In the genomic region with DNA sequence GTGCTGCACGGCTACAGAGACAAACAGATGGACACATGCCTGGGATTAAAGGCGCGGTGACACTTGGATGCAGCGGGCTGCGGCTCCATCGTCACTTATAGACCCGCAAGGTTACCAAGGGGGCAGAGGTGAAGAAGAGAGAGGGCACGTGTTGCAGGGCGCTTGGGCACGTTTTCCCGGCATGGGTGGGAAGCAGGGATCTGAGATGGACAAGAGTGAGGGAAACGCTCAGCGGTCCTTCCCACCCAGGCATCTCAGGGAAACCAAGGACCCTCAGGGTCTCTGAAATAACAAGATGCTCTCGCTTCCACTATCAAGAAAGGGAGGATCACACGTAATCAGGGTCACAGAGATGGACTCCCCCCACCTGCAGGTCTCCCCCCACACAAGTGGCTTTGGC, we compare ENCODE assay signal across 14 mouse cellular contexts. TPM values are rescaled to one million over a fixed set of nuclear protein-coding genes. Genes with fewer than 3 reads are reported as not detected.
DNase-seq lines count a peak whose midpoint lies in the region; ATAC-seq and TF ChIP-seq lines count a peak whose summit lies in the region.
"Had no signal": no experiment of that assay in that cellular context is flagged by ENCODE, and none has a peak within 500 bp of the region (broad histone marks: within the 10 kb centered on the region; RNA-seq: fewer than 3 reads in every experiment).

No protein-coding gene starts in this region.

- no peak for TF ChIP-seq CTCF in ES-Bruce4 (IDR thresholded peaks at IDR 0.05; ENCODE audit: low read depth, low read length)
- TF ChIP-seq CTCF in cortical plate, adult 2 months (IDR thresholded peaks at IDR 0.05; ENCODE audit: extremely low read depth, insufficient read depth, low read length), result no peak

- H3K27ac ChIP-seq in ES-Bruce4 (ENCODE audit: insufficient read depth, low read length), result no peak overlapping the region
- H3K27ac ChIP-seq in cortical plate, adult 2 months (ENCODE audit: insufficient read depth, low read length), result no peak overlapping the region
- no peak overlapping the region for H3K27ac ChIP-seq in hindbrain, embryonic 10.5 days
- no peak overlapping the region for H3K27ac ChIP-seq in midbrain, embryonic 12.5 days (replicated peaks)
- H3K27ac ChIP-seq: limb, embryonic 15.5 days; lung, embryonic 15.5 days had no signal

- no peaks in the 10 kb centered on the region for H3K36me3 ChIP-seq in ES-Bruce4 (ENCODE audit: control insufficient read depth, insufficient read depth, low read length, poor library complexity, severe bottlenecking)
- no peaks in the 10 kb centered on the region for H3K36me3 ChIP-seq in hindbrain, embryonic 10.5 days
- H3K36me3 ChIP-seq in midbrain, embryonic 12.5 days, result 0 out of 2 replicates have a peak, but pooled peaks cover 13% of the 10 kb centered on the region
- H3K36me3 ChIP-seq: G1E; limb, embryonic 15.5 days; lung, embryonic 15.5 days had no signal

- no peak for ATAC-seq in midbrain, embryonic 12.5 days (ENCODE audit: low FRiP score, low read depth)
- ATAC-seq: activated CD4-positive, CD25-positive, alpha-beta regulatory T cell, adult 4 months; intestine, postnatal 0 days had no signal

- peak overlapping the region; percentile 38; the same call in 1 of the 2 replicates for H3K4me3 ChIP-seq in ES-Bruce4 (ENCODE audit: low read depth, low read length)
- H3K4me3 ChIP-seq in cortical plate, adult 2 months (ENCODE audit: insufficient read depth, low read length), result peak overlapping the region; percentile 5; the same call in 1 of the 2 replicates
- 0 out of 2 replicates have a peak overlapping the region, but pooled peaks have one; percentile 5 for H3K4me3 ChIP-seq in hindbrain, embryonic 10.5 days
- peak overlapping the region; percentile 27 for H3K4me3 ChIP-seq in midbrain, embryonic 12.5 days
- H3K4me3 ChIP-seq: limb, embryonic 15.5 days; lung, embryonic 15.5 days; myocyte had no signal

- no peak for TF ChIP-seq EP300 in ES-Bruce4 (IDR thresholded peaks at IDR 0.05; ENCODE audit: insufficient read depth, low read depth, low read length)

- H3K9me3 ChIP-seq in ES-Bruce4 (replicated peaks; ENCODE audit: control insufficient read depth, insufficient read depth, low read length, poor library complexity, severe bottlenecking), result no peaks in the 10 kb centered on the region
- no peaks in the 10 kb centered on the region for H3K9me3 ChIP-seq in hindbrain, embryonic 10.5 days
- H3K9me3 ChIP-seq in midbrain, embryonic 12.5 days, result no peaks in the 10 kb centered on the region
- H3K9me3 ChIP-seq: G1E; limb, embryonic 15.5 days; lung, embryonic 15.5 days had no signal

- TF ChIP-seq POLR2A in ES-Bruce4 (IDR thresholded peaks at IDR 0.05; ENCODE audit: insufficient read depth, low read length), result no peak
- no peak for TF ChIP-seq POLR2A in cortical plate, adult 2 months (IDR thresholded peaks at IDR 0.05; ENCODE audit: extremely low read depth, insufficient read depth, low read length)

- H3K4me2 ChIP-seq in midbrain, embryonic 12.5 days (replicated peaks), result peak overlapping the region; percentile 46
- H3K4me2 ChIP-seq: limb, embryonic 15.5 days; lung, embryonic 15.5 days had no signal

- DNase-seq in hindbrain, embryonic 10.5 days (ENCODE audit: low spot score), result no peak
- DNase-seq in adrenal gland, postnatal 10 days, result no peak
- DNase-seq in cerebellum, postnatal 25 days, result no peak
- no peak for DNase-seq in adrenal gland, postnatal 14 days
- DNase-seq: heart, adult 11 months had no signal

- no peaks in the 10 kb centered on the region for H3K4me1 ChIP-seq in ES-Bruce4 (ENCODE audit: control insufficient read depth, insufficient read depth, low read length)
- H3K4me1 ChIP-seq in cortical plate, adult 2 months (ENCODE audit: control insufficient read depth, insufficient read depth, low read length), result no peaks in the 10 kb centered on the region
- peaks cover 15% of the 10 kb centered on the region for H3K4me1 ChIP-seq in hindbrain, embryonic 10.5 days (replicated peaks)
- peaks cover 41% of the 10 kb centered on the region for H3K4me1 ChIP-seq in midbrain, embryonic 12.5 days
- H3K4me1 ChIP-seq: lung, embryonic 15.5 days had no signal

- H3K27me3 ChIP-seq in ES-Bruce4 (ENCODE audit: control insufficient read depth, insufficient read depth, low read length, poor library complexity, severe bottlenecking), result peaks cover 12% of the 10 kb centered on the region
- peaks cover 100% of the 10 kb centered on the region for H3K27me3 ChIP-seq in hindbrain, embryonic 10.5 days (ENCODE audit: insufficient read depth, poor library complexity, severe bottlenecking)
- peaks cover 86% of the 10 kb centered on the region for H3K27me3 ChIP-seq in midbrain, embryonic 12.5 days

- no peak overlapping the region for H3K9ac ChIP-seq in ES-Bruce4 (ENCODE audit: low read depth, poor library complexity, severe bottlenecking)
- peak overlapping the region; percentile 11; the same call in 1 of the 2 replicates for H3K9ac ChIP-seq in midbrain, embryonic 12.5 days (replicated peaks)
- H3K9ac ChIP-seq: limb, embryonic 15.5 days; lung, embryonic 15.5 days had no signal

- WGBS in hindbrain, embryonic 10.5 days, result under 1% methylated on average over 15 of the region's 15 CpGs
- WGBS in midbrain, embryonic 12.5 days, result 10% methylated on average over 15 of the region's 15 CpGs

RNA-seq across cellular contexts. Expression of gene Nr2e1, which starts 10.5 kb away (rescaled TPM):
- not detected in 2 replicates for polyA plus RNA-seq in ES-Bruce4 (2011; ENCODE audit: insufficient read depth, insufficient read length, low read depth, missing spikeins)
- 15.2 and 18.6 TPM in 2 replicates for polyA plus RNA-seq in cortical plate, adult 2 months (2012; rRNA removed)
- polyA plus RNA-seq in hindbrain, embryonic 10.5 days (2016; fragmentation: Nextera tagmentation; extraction: Ambion mirVana), result 1.2 and 3.0 TPM in 2 replicates
- polyA plus RNA-seq in midbrain, embryonic 12.5 days (2016; fragmentation: Nextera tagmentation; extraction: Ambion mirVana), result 35.2 and 46.5 TPM in 2 replicates
- not detected for total RNA-seq in adrenal gland, postnatal 10 days (2021)
- not detected in 2 replicates for total RNA-seq in adrenal gland, postnatal 14 days (2021)
- total RNA-seq: G1E had no signal
- polyA plus RNA-seq: activated CD4-positive, CD25-positive, alpha-beta regulatory T cell, adult 4 months; G1E; intestine, postnatal 0 days; limb, embryonic 15.5 days; lung, embryonic 15.5 days; myocyte had no signal

RNA-seq across cellular contexts. Expression of gene Ostm1, which starts 10.7 kb away (rescaled TPM):
- 14.2 and 18.6 TPM in 2 replicates for polyA plus RNA-seq in ES-Bruce4 (2011; ENCODE audit: insufficient read depth, insufficient read length, low read depth, missing spikeins)
- polyA plus RNA-seq in cortical plate, adult 2 months (2012; rRNA removed), result 45.4 TPM in 2 replicates
- polyA plus RNA-seq in hindbrain, embryonic 10.5 days (2016; fragmentation: Nextera tagmentation; extraction: Ambion mirVana), result 15.3 and 16.1 TPM in 2 replicates
- 35.4 and 40.1 TPM in 2 replicates for polyA plus RNA-seq in midbrain, embryonic 12.5 days (2016; fragmentation: Nextera tagmentation; extraction: Ambion mirVana)
- 10 to 100 TPM; 19.2 to 19.4 TPM for total RNA-seq in adrenal gland, postnatal 10 days (2021)
- total RNA-seq in adrenal gland, postnatal 14 days (2021), result 20.4 and 25.2 TPM in 2 replicates
